Mouse (Mus musculus): Measurements from ENCODE around the gene Emc10. TPM values are rescaled to one million over a fixed set of nuclear protein-coding genes. Genes with fewer than 3 reads are reported as not detected.

The Emc10 gene
- total RNA-seq, 2 experiments from 2014 or later, result 169 to 185 TPM

- intact Hi-C loops (cut with DNase I), result loop anchor here (2.0 to 5.0 kb wide), 4 partner anchors 17 to 83 kb away; partner anchors contain the start of gene Syt3
- DNase-seq (ENCODE audit: low spot score in 2 of 2), result peak; percentile 50 to 62
Observed at GRCm38 (mm10) chr7:44443268-44444173, 52.8 kb downstream of the Emc10 start.

DNA sequence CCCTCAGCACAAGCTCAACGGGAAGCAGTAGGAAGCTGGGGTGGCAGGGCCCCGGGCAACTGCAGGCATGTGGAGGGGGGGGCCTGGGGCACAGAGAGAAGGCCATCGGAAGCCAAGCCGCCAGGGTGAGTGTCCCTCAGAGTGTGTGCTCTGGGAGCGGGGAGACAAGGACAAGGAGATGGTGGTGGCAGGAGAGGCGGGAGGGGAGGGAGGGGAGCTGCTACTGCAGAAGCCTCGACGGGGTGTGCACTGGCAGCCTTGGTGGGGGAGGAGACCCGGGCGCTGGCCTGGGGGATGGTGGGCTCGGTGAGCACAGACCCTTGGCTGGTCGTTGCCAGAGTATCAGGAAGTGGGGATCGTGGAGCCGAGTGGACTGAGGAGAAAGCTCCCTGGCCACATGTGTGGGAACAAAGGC, 53.9 kb downstream of the Emc10 start:
- peak; percentile 45 to 57 for DNase-seq (ENCODE audit: low spot score in 2 of 2)
- intact Hi-C loops (cut with DNase I), result loop anchor here (1.0 to 5.0 kb wide), 4 partner anchors 12 to 82 kb away; partner anchors contain the start of gene Syt3

DNA sequence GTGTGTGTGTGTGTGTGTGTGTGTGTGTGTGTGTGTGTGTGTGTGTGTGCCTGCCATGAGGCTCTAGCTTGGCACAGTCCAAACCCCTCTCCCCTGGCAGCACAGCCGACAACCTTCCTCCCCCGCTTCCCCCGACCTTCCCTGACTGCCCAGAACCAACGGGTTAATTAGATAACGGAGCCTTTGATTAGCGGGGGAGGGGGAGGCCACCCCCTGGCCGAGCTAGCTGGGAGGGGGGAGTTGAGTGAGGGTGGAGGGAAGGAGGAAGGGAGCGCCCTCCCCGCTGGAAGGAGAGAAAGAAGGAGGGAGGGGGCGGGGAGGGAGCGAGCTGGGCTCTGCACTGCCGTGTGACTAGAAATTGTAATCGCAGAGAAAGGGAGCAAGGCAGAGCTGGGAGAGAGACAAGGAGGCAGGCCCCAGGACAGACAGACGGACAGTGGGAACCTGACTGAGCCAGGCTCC, 54.6 kb downstream of the Emc10 start:
- peak; percentile 75 for DNase-seq (ENCODE audit: low spot score in 2 of 2)
- intact Hi-C loops (cut with DNase I), result loop anchor here (1.0 to 5.0 kb wide), 4 partner anchors 11 to 81 kb away; partner anchors contain the start of gene Syt3

DNA sequence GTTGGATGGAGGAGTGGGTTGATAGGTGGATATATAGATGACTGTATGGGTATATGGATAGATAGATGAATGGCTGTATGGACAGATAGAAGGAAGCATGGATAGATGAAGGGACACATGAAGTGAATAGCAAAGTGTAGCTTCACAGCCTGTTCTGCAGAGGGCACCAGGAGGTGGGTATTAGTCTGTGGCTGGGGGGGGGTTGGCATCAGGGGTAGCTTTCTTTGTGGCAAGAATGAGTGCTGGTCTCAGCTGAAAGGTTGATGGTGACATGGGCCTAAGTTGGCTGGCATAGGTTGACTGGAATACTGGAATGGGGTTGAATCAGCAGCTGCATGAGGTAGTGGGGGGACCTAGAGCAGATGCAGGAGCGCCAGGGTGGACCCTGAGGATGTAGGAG, 55.1 kb downstream of the Emc10 start:
- intact Hi-C loops (cut with DNase I), result loop anchor here (5.0 kb wide), 2 partner anchors 34 to 59 kb away; partner anchors contain the start of gene Syt3
- no peak for DNase-seq (ENCODE audit: low spot score in 2 of 2)

GRCm38 (mm10) chr7:44440479-44440878, 55.9 kb downstream of the Emc10 start:
- intact Hi-C loops (cut with DNase I), result loop anchor here (5.0 kb wide), 2 partner anchors 33 to 58 kb away; partner anchors contain the start of gene Syt3
- DNase-seq (ENCODE audit: low spot score in 2 of 2), result no peak

Small RNA genes lying within 50 kb of the gene (microRNA-seq; reads per million reads assigned to microRNA genes)
- gene Mir7052 (9.6 reads per million, percentile 29 among the genes with 10 or more reads in this experiment), gene Mir7053 (0.76 reads per million)

Other genes with a start within 250 kb of the Emc10 start
- 1 to 10 TPM; 1.4 to 2.1 TPM for gene 1700028J19Rik, start 249.8 kb downstream of the Emc10 start, total RNA-seq (2021)
- 10 to 100 TPM; 70.3 to 70.5 TPM for gene 2410002F23Rik, start 249.8 kb downstream of the Emc10 start, total RNA-seq (2021)
- not detected for gene Acp4, start 239.2 kb downstream of the Emc10 start, total RNA-seq (2021)
- gene Gm15517, start 235.1 kb downstream of the Emc10 start, total RNA-seq (2021), result not detected
- 1 to 10 TPM; 3.9 to 4.0 TPM for gene Clec11a, start 189.6 kb downstream of the Emc10 start, total RNA-seq (2021)
- gene Shank1, start 186.3 kb downstream of the Emc10 start, total RNA-seq (2021), result 100 to 1,000 TPM; 586 to 632 TPM
- 10 to 100 TPM; 58.3 to 70.5 TPM for gene Syt3, start 112.4 kb downstream of the Emc10 start, total RNA-seq (2021)
- gene 1700008O03Rik, start 110.7 kb downstream of the Emc10 start, total RNA-seq (2021), result 1 to 10 TPM; 2.0 to 2.1 TPM
- 100 to 1,000 TPM; 282 to 313 TPM for gene Lrrc4b, start 67.5 kb downstream of the Emc10 start, total RNA-seq (2021)
- gene Aspdh, start 31.1 kb downstream of the Emc10 start, total RNA-seq (2021), result 10 to 100 TPM in 1 of 2 experiments, 1 to 10 TPM in 1; 6.8 to 10.4 TPM
- gene Josd2, start 28.5 kb downstream of the Emc10 start, total RNA-seq (2021), result 10 to 100 TPM; 76.5 to 77.6 TPM
- gene Fam71e1, start 52 bp upstream of the Emc10 start, total RNA-seq (2021), result 10 to 100 TPM; 18.9 to 20.2 TPM
- gene Mybpc2, start 28.1 kb upstream of the Emc10 start, total RNA-seq (2021), result under 1 TPM in 1 of 2 experiments, not detected in 1; 0.12 TPM
- gene Spib, start 35.5 kb upstream of the Emc10 start, total RNA-seq (2021), result not detected
- gene Pold1, start 52.3 kb upstream of the Emc10 start, total RNA-seq (2021), result 1 to 10 TPM; 7.5 to 7.6 TPM
- 10 to 100 TPM; 73.1 to 78.3 TPM for gene Nr1h2, start 57.4 kb upstream of the Emc10 start, total RNA-seq (2021)
- gene Napsa, start 75.9 kb upstream of the Emc10 start, total RNA-seq (2021), result not detected
- 100 to 1,000 TPM in 1 of 2 experiments, 10 to 100 TPM in 1; 97.6 to 107 TPM for gene Kcnc3, start 94.1 kb upstream of the Emc10 start, total RNA-seq (2021)
- gene Myh14, start 174.3 kb upstream of the Emc10 start, total RNA-seq (2021), result 10 to 100 TPM; 17.7 to 20.6 TPM
- not detected for gene Izumo2, start 212.2 kb upstream of the Emc10 start, total RNA-seq (2021)